Mouse (Mus musculus) layer of hippocampus, postnatal 10 days (tissue): ENCODE measurements around the gene Son. TPM values are rescaled to one million over a fixed set of nuclear protein-coding genes. Genes with fewer than 3 reads are reported as not detected.
"Not testable (repeated sequence)": the region's sequence is repeated elsewhere in the genome, so short reads cannot be mapped to it uniquely, and the experiment has no call there.

Experiments
- DNase-seq, 2 experiments: peaks; one replicate each; pipeline ENCODE4 v3.0.0; 2021; ENCODE audit warnings: low spot score in 2 of 2
- total RNA-seq, 2 experiments: library from RNA; stranded (reverse); gene quantifications; 2 replicates each; pipeline ENCODE4 v1.2.3; 2021

Gene Son
- total RNA-seq, 2 experiments from 2014 or later = 251 to 289 TPM

- DNase-seq = no peak
Measured at GRCm38 (mm10) chr16:91633641-91634040, 13.7 kb upstream of the Son start.

GRCm38 (mm10) chr16:91639161-91639560 is 8.1 kb upstream of the Son start:
- no peak for DNase-seq

- no peak for DNase-seq
Measured at GRCm38 (mm10) chr16:91639636-91640035, 7.7 kb upstream of the Son start.

GRCm38 (mm10) chr16:91640171-91640570 is 7.1 kb upstream of the Son start:
- DNase-seq = no peak

- no peak for DNase-seq
Measured at GRCm38 (mm10) chr16:91644901-91645300, 2.4 kb upstream of the Son start.

GRCm38 (mm10) chr16:91645420-91645819 is 1.9 kb upstream of the Son start:
- not testable (repeated sequence) for DNase-seq

GRCm38 (mm10) chr16:91645995-91646602 is 1.2 kb upstream of the Son start:
- no peak for DNase-seq

- DNase-seq = peak; percentile 87 to 94
Measured at GRCm38 (mm10) chr16:91646681-91647419, 456 bp upstream of the Son start, which contains the start of gene Gart. Gart (minus strand) TSS chr16:91646952.

GRCm38 (mm10) chr16:91648220-91648550 is 879 bp downstream of the Son start:
- peak; percentile 71 to 80 for DNase-seq

GRCm38 (mm10) chr16:91649246-91649645 is 1.9 kb downstream of the Son start:
- DNase-seq = no peak

GRCm38 (mm10) chr16:91649781-91650180 is 2.5 kb downstream of the Son start:
- DNase-seq = no peak

- DNase-seq = no peak
Measured at GRCm38 (mm10) chr16:91652191-91652590, 4.9 kb downstream of the Son start.

- DNase-seq = no peak
Measured at GRCm38 (mm10) chr16:91655285-91655684, 8.0 kb downstream of the Son start.

GRCm38 (mm10) chr16:91657285-91657684 is 10.0 kb downstream of the Son start:
- DNase-seq = no peak

- DNase-seq = no peak
Measured at GRCm38 (mm10) chr16:91658471-91658870, 11.2 kb downstream of the Son start.

- DNase-seq = no peak
Measured at GRCm38 (mm10) chr16:91659798-91660197, 12.5 kb downstream of the Son start.

GRCm38 (mm10) chr16:91661397-91661796 is 14.1 kb downstream of the Son start:
- no peak for DNase-seq

- DNase-seq = no peak
Measured at GRCm38 (mm10) chr16:91662336-91662735, 15.0 kb downstream of the Son start.

GRCm38 (mm10) chr16:91663795-91664194 is 16.5 kb downstream of the Son start:
- no peak for DNase-seq

- DNase-seq = no peak
Measured at GRCm38 (mm10) chr16:91674500-91674899, 27.2 kb downstream of the Son start.

GRCm38 (mm10) chr16:91678147-91678911 is 31.0 kb downstream of the Son start:
- DNase-seq = no peak

- no peak for DNase-seq
Measured at GRCm38 (mm10) chr16:91680656-91681055, 33.4 kb downstream of the Son start.
